Mouse (Mus musculus) right cerebral cortex, postnatal 10 days (tissue): ENCODE results near the gene Trim23.
A peak's percentile ranks its signal among the peaks of the same experiment; 100 is the strongest.
"Not testable (repeated sequence)": the region's sequence is repeated elsewhere in the genome, so short reads cannot be mapped to it uniquely, and the experiment has no call there.

Experiments used
- DNase-seq, 2 experiments: peaks; one replicate each; pipeline ENCODE4 v3.0.0; 2021; ENCODE audit warnings: low spot score in 2 of 2

Gene Trim23

DNA sequence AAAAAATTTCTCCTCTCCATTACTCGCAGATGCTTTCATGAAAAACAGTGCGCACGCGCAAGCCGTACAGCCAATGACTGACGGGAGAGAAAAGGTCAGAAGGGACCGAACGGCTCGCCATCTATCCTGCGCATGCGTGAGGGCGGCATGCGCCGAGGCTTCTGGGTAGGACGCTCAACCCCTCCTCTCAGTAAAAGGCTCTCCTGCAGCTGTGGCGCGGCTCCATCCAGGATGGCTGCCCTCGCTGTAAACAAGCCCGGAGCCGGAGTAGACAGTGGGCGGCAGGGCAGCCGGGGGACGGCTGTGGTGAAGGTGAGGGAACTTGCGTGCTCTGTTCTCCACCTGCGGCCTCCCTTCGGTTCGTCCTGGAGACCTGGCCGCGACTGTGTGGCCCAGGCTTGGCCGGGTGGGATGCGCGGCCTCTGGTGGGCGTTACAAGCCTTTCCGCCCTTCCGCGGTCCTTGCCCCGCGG is at the start of gene Trim23:
Trim23 (plus strand) TSS at position 148 of the 472 bp plus-strand sequence.
- DNase-seq, result peak; percentile 99

DNA sequence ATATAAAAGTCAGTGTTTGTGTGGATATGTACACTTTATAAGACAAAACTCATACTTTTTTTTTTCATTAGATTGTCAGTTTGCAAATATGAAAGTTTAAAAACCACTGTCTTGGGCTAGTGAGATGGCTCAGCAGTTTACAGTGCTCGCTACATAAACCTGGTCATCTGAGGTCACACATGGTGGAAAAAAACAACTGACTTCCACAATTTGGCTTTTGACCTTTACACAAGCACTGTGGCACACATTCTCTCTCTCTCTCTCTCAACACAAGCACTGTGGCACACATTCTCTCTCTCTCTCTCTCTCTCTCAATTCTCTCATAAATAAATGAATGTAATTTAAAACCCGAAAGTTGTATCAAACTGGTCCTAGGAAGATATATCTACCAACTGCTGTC is 46.0 kb upstream of the Trim23 start:
- DNase-seq, result no peak

DNA sequence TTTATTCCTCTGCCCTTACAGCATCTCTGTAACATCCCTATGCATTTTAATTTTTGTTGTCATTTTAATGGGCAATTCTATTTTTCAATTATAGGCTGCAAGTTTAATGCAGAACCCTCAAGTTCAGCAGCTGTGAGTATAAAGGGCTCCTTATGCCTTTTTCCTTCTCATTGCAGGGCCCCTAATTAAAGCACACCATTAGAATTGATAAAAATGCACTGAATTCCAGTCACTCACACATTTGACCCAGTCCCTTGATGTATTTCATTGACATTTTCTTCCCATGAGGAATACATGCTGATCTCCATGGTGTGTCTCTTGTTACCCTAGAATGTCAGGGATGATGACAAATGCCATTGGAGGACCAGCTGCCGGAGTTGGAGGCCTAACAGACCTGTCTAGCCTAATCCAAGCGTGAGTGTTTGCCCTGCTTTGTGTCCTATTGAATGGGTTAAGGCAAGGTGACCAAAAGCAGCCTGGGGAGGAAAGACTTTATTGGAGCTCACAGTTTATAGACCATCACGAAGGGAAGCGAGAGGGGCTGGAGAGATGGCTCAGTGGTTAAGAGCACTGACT is 44.0 kb upstream of the Trim23 start:
- DNase-seq, result no peak

- DNase-seq, result peak; percentile 87 to 89
Measured at GRCm38 (mm10) chr13:104139369-104140209, 39.0 kb upstream of the Trim23 start.

- DNase-seq, result no peak
Measured at GRCm38 (mm10) chr13:104144871-104145270, 33.7 kb upstream of the Trim23 start.

GRCm38 (mm10) chr13:104145646-104146045 is 33.0 kb upstream of the Trim23 start:
- no peak for DNase-seq

DNA sequence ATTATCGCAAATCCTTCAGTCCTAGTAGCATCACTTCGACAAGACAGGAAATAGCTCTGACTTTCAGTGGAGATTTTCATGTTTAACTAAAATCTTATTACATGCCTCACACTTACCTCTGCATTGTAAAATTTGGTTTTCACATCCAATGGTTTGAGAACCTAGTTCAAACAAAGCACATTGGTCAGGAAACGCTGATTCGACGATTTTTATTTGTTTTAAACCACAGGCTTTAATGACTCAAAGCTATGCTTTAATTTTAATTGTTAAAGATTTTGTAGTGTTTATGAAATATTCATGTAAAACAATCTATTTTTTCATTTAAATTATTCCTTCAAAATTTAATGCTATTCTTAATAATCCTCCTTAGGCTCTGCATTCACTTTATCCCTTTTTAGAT is 24.4 kb upstream of the Trim23 start:
- no peak for DNase-seq

DNA sequence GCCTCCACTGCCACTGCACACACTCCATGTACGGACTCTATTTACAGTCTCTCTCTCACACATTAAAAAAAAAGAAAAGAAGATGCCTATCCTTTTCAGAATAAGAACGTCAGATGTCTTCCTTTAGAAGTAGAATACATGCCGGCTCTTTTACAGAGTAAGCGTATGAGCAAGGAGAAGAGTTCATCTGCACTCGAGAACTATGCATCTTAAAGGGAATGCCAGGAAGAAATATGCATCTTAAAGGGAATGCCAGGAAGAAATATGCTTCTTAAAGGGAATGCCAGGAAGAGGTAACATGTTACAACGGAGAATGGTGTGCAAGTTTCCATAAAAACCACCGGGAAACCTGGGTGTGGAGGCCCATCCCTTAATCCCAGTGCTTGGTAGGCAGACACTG is 23.5 kb upstream of the Trim23 start:
- no peak for DNase-seq

GRCm38 (mm10) chr13:104155686-104156085 is 22.9 kb upstream of the Trim23 start:
- DNase-seq, result no peak

GRCm38 (mm10) chr13:104171711-104172110 is 6.9 kb upstream of the Trim23 start:
- no peak for DNase-seq

DNA sequence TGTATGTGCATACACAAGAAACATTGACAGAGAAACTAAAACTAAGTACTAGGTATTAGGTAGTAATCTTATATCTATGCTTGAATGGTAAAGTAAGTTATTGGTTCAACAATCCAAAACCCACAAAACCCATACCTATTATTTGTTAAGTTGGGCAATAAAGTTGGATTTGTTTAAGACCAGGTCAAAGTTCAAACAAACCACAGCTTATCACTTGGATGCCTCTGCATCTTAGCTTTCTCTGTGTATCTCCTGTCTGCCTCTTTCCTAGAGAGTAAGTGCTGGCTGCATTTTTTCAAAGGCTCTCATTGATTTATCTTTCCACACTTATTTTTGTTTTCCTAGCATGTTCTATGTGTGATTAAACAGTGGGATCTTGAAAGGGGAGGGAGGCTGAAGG is 6.1 kb upstream of the Trim23 start:
- DNase-seq, result no peak

DNA sequence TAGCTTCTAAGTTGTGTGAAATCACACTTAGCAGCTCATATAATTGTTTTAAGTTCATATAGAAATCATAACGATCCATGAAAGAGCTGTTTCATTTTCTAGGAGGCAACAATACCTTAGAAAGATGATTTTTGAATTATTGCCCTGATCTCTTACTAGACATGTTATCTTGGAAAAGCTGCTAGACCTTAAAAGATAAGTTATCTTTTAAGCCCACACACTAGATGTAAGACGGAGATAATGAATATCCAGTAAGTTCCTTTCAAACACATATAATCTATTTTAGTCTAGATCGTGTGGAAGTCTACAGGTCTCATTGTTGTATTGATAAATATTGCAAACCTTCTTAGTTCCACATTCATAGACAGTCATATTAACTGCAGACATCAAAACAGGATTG is 1.7 kb upstream of the Trim23 start:
- DNase-seq, result no peak

GRCm38 (mm10) chr13:104177796-104178649 is 574 bp upstream of the Trim23 start, which contains the start of gene Trappc13:
Gene Trappc13 (minus strand): TSS chr13:104178469.
- DNase-seq, result peak; percentile 91 to 93

DNA sequence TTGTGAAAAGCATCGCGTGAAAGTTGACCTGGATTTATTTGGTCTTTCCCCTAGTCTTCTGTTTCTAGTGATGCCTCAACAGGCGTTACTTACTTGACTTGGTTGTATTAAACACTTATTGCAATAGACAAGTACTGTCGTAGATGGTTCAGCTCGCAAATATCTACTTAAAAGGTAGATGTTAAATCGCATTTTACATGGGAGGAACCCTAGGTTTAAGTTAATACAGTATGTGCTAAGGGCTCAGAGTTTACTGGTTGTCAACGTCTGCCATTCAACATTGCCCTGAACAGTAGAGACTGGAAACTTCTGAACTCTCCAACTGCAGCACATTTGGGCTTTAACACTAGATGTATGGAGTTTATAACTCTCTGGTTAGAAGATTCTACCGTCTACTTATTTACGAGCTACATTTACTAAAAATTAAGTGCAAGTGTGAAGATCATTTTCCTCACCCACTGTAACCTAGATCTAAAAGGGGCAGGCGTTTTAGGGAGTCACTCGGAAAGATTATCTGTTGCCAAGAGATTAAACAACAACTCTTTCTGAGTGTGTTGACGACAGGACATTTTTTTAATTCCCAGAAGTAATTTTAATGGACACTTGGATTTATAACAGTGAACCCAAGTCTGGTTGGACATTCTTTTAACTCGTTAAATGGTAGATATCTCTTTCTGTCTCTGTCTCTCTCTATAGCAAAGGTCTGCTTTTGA is 735 bp downstream of the Trim23 start:
- DNase-seq, result no peak

GRCm38 (mm10) chr13:104187357-104187756 is 8.8 kb downstream of the Trim23 start:
- DNase-seq, result no peak

DNA sequence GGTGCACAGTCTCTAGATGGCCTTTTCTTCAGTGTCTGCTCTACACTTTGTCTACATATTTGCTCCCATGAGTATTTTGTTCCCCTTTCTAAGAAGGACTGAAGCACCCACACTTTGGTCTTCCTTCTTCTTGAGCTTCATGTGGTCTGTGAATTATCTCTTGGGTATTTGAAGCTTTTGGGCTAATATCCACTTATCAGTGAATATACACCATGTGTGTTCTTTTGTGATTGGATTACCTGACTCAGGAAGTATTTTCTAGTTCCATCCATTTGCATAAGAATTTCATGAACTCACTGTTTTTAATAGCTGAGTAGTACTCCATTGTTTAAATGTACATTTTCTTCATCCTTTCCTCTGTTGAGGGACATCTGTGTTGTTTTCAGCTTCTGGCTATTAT is 17.3 kb downstream of the Trim23 start:
- not testable (repeated sequence) for DNase-seq

DNA sequence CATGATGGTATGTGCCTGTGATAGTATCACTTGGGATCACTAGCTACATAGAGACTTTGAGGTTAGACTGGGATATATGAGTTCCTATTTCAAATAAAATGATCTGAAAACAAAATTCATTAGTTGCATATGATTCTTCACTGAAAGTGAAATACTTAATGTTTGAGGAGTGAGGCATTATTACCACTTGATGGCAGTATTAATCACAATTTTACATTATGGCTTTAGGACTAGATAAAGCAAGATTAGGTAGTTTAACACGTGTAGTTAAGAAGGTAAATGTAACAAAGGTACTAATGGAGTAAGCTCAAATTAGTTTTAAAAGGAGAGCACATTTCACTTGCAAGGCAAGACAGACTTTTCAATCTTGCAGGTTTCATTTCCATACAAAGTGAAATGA is 25.7 kb downstream of the Trim23 start:
- no peak for DNase-seq

- DNase-seq, result no peak
Measured at GRCm38 (mm10) chr13:104227478-104227877, 48.9 kb downstream of the Trim23 start.

DNA sequence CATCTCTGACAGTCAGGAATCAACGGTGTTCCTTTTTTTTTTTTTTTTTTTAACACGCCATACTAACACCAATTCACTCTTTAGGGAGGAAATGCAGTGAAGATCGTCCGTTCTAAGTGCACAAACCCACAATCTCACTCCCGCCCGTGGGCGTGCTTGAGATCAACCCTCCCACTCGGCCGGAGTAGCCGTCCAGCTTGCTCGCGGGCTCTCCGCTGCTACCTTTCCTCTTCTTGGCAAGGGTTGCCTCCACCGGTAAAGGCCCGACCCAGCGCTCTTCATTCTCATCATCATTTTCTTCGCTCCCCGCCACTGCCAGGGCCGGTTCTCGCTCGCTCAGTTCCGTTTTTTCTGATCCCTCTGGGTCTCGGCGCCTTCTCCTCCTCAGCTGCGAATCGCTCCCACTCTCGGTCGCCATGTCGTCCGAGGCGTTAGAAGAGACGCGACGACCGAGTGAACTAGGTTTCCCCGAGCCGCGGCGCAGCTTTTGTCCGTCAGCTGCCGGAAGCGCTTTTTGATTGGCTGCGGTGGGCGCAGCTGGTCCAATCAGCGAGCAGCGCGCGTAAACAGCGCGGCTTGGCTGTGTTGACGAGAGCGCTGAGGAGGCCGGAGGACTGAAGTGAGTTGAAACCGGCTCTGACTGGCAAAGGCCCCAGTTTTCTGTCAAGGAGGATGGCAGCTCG is 49.9 kb downstream of the Trim23 start, which contains the start of the genes Cenpk and Ppwd1:
Cenpk (plus strand) TSS at position 228 of the 683 bp plus-strand sequence.
Ppwd1 (minus strand) TSS at position 460 of the 683 bp plus-strand sequence.
- peak; percentile 98 to 99 for DNase-seq

DNA sequence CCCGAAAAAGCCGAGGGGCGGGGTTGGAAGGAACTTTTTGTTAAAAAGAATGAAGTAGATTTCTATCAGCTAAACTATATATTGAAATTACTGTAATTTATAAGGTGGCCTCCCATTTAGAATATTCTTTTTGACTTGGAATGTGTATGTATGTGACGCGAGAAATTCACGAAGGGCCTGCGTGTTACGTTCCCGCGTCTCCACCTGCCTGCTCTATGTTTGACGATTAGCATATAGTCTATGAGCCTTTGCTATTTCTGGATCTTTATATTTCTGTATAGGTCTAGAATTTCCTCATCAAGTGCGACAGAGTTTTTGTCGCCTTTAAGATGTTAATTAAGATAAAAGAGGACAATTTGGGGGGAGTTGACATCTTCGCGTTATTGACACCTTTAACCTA is 50.6 kb downstream of the Trim23 start:
- no peak for DNase-seq
